Mouse (Mus musculus): ENCODE measurements at regions not wholly inside any gene's neighbourhood (a gene's known extent, or its start where the extent isn't known, plus 50 kb on each side); places are given as distances from the start of the nearest gene placed in this dataset.

DNA sequence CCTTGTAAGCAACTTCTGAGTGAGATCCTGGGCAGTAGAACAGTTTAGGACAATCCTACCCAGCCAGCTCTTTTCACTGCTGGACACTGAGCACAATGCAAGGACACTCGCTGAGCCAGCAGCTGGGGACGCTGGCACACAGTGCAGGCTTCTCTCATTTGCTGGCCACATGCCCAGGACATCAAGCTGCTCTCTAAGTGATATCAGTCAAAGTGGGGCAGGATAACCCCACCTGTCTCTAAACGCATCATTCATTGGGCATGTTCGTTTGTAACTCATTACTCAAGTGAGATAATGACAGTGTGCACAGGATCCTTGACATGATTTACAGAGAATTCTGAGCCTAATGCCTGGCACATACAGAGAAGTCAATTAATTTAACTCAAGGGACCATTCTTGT is 199.4 kb upstream of the Sesn3 start:
- TF ChIP-seq CTCF (IDR thresholded peaks at IDR 0.05; ENCODE audit: control insufficient read depth, insufficient read depth, low read length) (no peak), POLR2A (IDR thresholded peaks at IDR 0.05; ENCODE audit: borderline replicate concordance, control insufficient read depth, low read depth, low read length) (no peak)
